Mouse (Mus musculus) lung, postnatal 25 days (tissue): ENCODE results near the gene Gm10188.

Experiments used
- DNase-seq: peaks from one replicate; pipeline ENCODE4 v3.0.0; 2022; ENCODE audit warnings: low spot score

Gm10188 gene

DNA sequence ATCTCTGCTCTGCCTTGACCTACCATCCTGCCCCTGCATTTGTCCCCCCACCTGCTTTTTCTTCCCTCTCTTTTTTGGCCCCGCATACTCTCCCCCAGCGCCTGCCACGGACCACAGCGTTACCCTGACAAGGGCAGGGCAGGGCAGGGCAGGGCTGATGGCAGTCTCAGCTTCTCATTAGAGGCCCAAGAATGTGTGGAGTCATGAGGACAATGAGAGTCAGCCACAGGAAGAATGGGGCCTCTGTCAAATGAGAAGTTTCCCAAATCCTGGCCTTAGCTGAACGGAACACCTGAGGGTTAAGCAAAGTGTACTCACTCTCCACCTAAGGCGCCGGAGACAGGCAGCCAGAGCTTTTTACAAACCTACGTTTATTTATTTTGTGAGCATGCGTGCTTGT lies 34.5 kb downstream of the Gm10188 start:
- DNase-seq: no peak

DNA sequence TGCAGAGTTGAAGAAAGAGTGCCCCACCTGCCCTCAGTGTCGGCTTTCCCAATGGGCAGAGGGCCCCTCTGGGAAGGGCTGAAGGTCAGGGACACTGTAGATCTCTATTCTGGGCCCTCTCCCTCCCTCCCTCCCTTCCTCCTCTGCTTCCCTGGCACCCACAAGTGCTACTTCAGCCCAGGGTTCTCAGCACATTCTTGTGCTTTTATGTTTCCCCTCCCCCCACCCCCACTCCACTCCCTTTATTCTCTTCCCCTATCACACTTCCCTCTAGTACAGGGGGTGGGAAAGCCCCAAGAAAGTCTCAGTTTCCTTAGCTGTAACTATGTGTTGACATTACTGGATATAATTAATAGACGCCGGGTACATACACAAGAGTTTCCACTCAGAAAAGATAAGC lies 34.9 kb downstream of the Gm10188 start:
- no peak for DNase-seq

DNA sequence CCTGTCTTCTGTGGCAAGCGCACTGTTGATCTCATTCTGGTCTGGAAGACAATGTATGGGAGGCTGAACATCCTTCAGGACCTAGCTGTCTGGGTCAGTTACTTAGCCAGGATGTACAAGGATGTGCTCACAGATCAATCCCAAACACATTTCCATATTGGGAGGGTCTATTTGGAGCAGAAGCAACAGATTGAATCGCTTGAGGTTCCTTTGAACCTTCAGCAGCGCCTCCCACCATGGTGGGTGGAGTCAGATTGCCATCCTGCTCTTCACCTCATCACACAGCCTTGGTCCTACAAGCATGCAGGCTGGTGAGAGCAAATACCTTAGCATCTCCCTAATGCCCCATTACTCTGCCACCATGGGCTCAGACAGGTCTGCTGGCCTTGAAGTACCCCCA lies 35.8 kb downstream of the Gm10188 start:
- DNase-seq: no peak

DNA sequence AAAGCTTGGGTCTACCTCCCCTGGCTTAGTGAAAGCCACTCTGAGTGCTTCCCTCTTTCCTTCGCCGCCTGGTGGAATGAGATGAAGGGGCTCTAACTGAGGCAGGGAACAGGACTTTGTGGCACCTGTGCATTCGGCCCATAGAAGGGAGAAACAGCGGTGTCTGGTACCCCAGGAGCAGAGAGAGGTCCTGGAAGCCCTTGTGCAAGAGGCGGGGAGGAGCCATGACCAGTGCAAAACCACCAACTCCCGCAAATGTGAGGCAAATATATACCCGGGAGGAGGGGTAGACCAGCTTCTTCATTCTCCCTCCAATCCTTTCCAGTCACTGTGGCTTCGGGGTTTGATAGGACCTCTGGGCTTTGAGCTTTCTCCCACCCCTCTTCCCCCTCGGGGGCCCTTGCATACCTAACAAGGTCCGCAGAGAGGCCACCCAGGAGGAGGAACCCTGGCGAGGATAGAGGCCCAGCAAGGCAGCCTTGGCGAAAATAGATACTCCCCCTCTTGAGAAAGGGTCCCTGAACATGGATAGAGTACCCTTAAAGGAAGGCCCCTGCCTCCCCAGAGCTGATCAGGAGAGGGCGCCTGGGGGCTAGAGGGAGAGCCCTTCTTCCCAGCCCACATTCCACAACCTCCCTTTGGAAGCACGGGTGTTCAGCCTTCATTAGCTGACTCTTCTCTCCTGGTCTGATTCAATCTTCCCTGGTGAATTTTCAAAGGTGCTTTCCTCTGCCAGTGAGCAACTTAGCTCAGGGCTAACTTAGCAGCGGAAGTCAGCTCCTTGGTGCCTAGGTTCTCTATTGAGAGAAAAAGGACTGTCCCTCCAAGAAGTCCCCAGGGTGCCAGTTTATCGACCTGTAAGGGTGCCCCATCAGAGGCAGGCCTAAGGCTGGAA lies 37.5 kb downstream of the Gm10188 start:
- DNase-seq: no peak

DNA sequence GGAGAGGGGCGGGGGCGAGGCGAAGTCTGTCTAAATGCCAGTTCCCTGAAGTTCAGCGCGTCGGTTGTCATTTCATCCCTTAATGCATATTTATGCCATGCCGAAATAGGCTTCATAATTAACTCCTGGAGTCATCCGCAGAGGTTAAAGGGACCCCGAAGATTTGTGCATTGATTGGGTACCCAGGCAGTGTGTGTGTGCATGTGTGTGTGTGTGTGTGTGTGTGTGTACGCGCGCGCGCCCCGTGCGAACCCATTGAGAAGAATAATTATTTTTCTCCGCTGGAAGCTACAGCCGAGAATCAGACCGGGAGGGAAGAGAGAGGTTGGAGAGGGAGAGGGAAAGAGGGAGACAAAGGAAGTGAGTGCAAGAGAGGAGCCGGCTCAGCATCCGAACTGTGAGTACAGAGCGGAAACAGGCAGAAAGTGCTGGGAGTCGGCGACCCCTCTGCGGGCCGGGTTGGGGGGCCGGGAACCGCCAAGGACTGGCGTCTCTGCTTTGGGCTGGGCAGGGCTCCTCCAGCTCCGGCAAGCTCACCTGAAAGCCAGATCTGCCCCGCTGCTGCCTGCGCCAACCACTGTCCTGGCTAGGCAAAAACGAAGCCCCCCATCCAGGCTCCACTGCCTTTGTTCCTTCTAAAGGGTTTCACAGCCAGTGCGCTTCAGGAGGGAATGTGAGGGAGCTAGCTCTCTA lies 38.3 kb downstream of the Gm10188 start, which contains the start of the genes Lemd1 and AC124108.1:
Lemd1 (plus strand) TSS at position 339 of the 693 bp plus-strand sequence.
AC124108.1 (plus strand) TSS at position 365 of the 693 bp plus-strand sequence.
- DNase-seq: no peak

DNA sequence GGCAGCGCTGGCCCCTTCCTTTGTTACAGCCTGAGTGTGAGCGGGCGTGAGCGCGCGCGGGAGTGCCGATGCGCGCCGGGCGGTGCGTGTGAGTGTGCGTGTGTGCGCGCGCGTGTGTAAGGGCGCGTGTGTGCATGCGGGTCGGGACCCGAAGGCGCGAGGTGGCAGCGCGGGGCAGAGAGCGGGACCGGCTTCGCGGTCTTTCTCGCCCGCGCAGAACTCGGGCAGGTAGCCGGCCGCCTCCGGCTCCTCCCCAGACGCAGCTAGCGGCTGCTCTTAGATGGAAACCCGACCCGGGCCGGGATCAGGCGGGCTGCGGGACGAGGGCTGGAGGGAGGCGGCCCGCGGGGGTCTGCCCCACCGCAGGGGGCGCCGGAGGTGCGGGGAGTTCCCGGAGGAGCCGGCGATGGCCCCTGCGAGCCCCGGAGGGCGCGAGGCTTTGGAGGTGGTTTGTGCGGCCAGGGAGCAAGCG lies 38.9 kb downstream of the Gm10188 start:
- no peak for DNase-seq

DNA sequence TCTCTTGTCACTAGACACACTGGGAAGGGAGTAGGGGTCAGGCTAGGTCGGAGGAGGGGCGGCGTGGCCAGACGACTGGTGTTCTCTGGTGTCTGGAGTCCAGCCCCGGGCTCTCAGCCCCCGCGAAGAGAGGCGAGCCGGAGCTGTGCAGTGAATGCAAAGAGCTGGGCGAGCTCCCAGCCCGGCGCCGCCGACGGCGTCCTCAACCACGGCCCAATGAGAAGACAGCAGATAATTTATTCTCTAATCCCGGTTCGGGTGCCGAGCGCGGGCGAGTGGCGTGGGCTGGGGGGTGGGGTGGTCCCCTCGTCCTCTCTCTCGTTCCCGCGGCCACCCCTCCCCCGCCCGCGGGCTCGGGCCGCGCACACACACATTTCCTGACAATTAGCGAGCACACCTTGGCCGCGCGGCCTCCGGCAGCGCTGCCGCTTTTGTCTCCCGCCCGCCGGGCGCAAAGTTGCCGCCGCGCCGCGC lies 39.5 kb downstream of the Gm10188 start:
- DNase-seq: no peak

DNA sequence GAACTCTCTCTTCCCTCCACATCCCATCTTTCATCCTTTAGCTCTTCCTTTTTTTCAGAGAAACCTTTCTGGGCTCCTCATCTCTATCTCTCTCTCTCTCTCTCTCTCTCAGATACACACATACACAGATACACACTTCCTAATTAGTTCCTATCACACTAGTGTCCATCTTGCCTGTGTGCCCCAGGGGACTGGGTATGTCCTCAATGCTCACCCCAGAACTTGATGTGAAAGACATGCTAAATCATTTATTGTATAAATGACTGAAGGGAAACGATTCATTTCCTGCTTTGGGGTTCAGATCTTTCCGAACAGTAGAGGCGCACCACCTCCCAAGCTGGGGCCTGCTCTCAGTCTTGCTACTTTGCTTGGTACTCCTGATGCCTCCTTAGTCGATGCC lies 40.3 kb downstream of the Gm10188 start:
- no peak for DNase-seq

DNA sequence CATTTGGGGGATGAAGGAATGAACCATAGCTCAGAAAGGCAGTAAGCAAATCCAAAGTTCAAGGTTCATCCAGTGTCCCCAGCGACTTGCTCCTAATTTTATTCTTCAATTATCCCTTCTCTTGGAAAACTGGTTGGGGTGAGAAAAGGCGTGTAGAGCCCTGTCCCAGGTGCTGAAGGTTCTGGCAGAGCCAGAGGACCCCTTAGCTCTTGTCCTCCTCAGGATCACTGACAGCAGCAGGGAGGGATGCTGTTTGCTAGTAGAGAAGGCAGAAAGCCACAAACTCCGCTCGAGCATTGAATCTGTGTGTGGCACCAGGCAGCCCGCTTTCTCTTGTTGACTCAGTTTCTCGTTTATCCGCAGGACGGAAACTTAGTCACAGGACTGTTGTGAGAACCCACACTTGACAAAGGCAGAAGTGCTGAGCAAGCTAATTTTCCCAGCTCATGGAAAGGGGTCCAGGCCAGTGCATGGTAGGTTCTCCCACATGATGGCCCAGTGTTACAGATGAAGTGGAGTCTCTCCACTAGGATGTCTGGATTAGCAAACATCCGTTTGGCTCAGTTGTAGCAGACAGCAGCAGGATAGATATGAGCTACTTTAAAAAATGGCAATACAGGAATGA lies 41.0 kb downstream of the Gm10188 start:
- DNase-seq: no peak

DNA sequence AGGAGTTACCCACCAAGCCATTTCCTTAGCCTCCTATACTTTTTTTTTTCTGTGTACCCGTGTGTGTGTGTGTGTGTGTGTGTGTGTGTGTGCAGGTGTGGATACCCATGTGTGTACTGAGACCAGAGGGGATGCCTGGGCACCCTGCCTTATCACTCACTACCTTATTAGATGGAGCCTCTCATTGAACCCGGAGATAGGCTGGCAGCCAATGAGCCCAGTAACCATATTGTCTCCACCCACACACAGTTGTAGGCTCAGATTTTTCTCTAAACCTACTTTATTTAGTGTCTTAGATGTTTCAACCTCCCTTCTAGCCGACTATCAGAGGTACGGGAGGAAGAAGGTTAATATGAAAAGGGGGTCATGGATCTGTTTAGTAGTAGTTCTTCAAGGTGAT lies 43.3 kb downstream of the Gm10188 start:
- no peak for DNase-seq
